Mouse (Mus musculus) E14TG2a.4 (cell line): ENCODE measurements around the gene Efemp2.

Source experiments
- H3K27me3 ChIP-seq: 2 replicates; pipeline ENCODE4 v1.6.1; 2014; ENCODE audit warnings: low read length, control low read depth; ENCODE audit not compliant: insufficient read depth
- H3K36me3 ChIP-seq: 2 replicates; pipeline ENCODE4 v1.6.1; 2014; ENCODE audit warnings: low read length, control low read depth; ENCODE audit not compliant: insufficient read depth
- H3K4me1 ChIP-seq: replicated peaks from 2 replicates; pipeline ENCODE4 v1.6.1; 2014; ENCODE audit warnings: low read depth, low read length, control low read depth
- H3K4me3 ChIP-seq: replicated peaks from 2 replicates; pipeline ENCODE4 v1.5.1; 2014; ENCODE audit warnings: mild to moderate bottlenecking, low read length
- H3K9me3 ChIP-seq: 2 replicates; pipeline ENCODE4 v1.6.1; 2014; ENCODE audit warnings: low read length, control low read depth
- CTCF ChIP-seq: conservative IDR thresholded peaks from 2 replicates; pipeline ENCODE4 v1.5.1; 2014; ENCODE audit warnings: low read length
- NANOG ChIP-seq: IDR thresholded peaks from 2 replicates; pipeline ENCODE4 v1.6.1; 2014; ENCODE audit warnings: borderline replicate concordance, low read length, mixed read lengths
- POU5F1 ChIP-seq: IDR thresholded peaks from 2 replicates; pipeline ENCODE4 v1.6.1; 2014; ENCODE audit warnings: low read length, borderline replicate concordance

The Efemp2 gene

DNA sequence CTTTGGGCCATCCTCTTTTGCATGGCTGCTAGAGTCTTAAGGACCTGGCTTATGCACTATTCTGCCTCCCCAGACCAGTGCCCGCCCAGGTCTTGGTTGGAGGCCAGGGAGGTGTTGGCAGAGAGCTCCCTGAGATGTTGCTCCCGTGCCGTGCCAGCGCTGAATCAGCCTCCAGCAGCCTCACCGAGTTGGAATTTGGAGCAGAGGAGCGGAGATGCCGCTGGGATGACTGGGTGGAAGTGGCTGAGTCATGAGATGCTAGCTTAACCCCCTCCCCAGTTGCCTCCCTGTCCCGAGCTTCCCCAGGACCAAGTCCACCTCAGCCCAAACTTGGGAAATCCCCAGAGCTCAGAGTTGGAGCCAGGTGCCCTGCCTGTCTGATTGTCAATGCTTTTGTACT, 43.9 kb upstream of the Efemp2 start:
- TF ChIP-seq NANOG, result no peak
- TF ChIP-seq POU5F1, result no peak
- no peak for TF ChIP-seq CTCF
- Histone ChIP-seq H3K27me3 (peaks cover 15% of the 10 kb centered on the region), H3K36me3 (peaks cover 16% of the 10 kb centered on the region), H3K4me1 (peaks cover 42% of the 10 kb centered on the region), H3K9me3 (no peaks in the 10 kb centered on the region), H3K4me3 (no peak overlapping the region)

DNA sequence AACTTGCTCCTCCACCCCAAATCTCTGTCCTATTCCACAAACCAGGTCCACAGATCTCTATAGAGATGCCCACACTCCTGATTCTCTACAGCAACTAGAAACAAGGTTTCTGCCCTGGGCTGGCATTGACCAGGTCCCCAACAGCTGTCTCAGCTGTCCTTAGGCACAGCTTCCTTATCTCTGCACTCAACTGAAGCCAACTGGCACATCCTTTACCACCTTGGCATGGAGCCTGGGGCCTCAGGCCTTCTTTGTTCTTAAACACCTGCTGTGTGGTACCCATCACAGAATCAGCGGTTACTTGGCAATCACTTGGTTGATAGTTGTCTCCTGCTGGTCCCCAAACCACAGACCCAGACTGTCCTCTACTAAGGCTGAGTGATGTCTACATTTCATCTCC, 43.3 kb upstream of the Efemp2 start:
- TF ChIP-seq NANOG, result no peak
- no peak for TF ChIP-seq CTCF
- no peak for TF ChIP-seq POU5F1
- Histone ChIP-seq H3K27me3 (peaks cover 20% of the 10 kb centered on the region), H3K9me3 (no peaks in the 10 kb centered on the region), H3K36me3 (peaks cover 16% of the 10 kb centered on the region), H3K4me1 (peaks cover 42% of the 10 kb centered on the region), H3K4me3 (no peak overlapping the region)

DNA sequence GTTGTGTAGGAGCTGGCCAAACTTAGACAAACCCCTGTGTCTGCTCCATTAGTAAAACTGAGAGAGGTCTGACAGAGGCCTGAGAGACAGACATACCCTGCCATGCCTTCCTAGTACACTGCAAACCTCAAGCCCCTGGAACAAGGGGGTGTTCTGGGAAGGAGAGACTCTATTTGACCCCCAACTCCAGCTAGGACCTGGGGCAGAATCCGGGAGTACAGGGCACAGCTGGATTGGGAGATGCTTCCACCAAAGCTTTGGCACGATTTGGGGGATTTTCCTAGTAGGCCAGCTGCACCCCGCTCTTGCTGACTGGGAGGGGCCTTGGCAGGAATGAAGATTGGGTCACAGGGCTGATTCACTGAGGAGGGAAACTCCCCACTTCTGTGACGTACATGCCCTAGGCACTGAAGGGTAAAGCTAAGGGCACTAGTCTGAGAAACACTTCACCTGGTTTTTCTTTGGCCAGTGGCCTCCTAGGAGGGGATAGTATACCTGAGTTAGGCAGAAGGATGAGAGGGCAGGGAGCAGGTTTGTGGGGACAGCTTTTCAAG, 41.8 kb upstream of the Efemp2 start:
- Histone ChIP-seq H3K36me3 (peaks cover 4% of the 10 kb centered on the region), H3K4me3 (no peak overlapping the region), H3K9me3 (no peaks in the 10 kb centered on the region), H3K27me3 (peaks cover 24% of the 10 kb centered on the region), H3K4me1 (peaks cover 27% of the 10 kb centered on the region)
- TF ChIP-seq NANOG, result no peak
- no peak for TF ChIP-seq POU5F1
- no peak for TF ChIP-seq CTCF

DNA sequence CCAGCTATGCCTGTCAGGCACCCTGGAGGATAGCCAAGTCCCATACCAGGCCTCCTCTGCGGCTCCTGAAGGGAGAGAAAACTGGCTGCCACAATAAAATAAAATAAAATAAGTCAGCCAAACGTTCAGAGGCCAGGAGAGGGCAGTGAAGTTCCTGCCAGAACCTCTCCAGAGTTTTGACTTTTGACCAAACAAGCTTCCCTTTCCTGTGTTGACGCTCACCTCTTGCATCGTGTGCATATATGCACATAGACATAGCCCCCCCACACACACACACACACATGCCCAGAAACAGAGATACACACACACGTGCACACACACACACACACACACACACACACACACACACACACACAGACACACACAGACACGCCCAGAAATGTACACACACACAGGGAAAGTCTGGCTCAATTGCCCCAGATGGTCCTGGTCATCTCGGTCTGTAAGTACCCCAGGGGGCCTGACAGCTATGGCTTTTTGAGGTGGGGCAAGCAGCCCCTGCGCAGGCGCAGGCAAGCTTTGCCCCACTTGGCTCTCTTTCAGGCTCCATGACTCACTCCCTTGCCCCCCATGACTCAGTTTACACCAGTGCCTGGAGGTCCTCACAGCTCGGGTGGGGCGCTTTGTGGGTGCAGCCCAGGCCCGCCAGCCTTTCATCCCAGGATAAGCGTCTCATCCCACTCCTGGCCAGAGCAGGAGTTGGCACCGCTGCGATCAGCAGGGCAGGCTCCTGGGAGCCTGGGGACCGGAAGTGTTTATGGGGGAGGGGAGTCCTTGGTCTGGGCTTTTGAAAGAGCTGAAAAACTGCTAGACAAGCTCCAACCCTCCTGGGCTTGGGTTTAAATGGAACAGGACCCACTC, 40.5 kb upstream of the Efemp2 start:
- H3K27me3 ChIP-seq, result peaks cover 29% of the 10 kb centered on the region
- peak overlapping the region; percentile 74 for H3K4me3 ChIP-seq
- no peaks in the 10 kb centered on the region for H3K36me3 ChIP-seq
- TF ChIP-seq CTCF, result no peak
- TF ChIP-seq POU5F1, result no peak
- no peak for TF ChIP-seq NANOG
- no peaks in the 10 kb centered on the region for H3K9me3 ChIP-seq
- peaks cover 19% of the 10 kb centered on the region for H3K4me1 ChIP-seq

DNA sequence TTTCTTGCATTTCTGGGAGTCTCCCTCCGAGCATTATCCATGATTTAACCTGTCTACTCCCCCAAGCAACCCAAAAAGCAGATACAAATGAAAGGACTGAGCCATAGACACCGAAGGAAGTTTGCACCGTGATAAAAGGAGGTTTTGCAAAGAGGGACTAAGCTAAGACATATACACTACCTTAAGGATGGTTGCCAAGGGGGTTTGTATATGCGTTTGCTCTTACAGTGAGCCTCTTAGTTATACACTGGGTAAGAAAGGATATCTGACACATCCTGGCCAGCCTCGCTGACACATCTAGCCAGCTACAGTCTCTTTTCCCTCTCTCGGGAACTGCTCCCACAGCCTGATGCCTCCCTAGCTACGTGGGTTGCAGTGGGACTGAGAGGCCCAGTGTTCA, 39.8 kb upstream of the Efemp2 start:
- Histone ChIP-seq H3K9me3 (no peaks in the 10 kb centered on the region), H3K4me3 (peak overlapping the region; percentile 74), H3K4me1 (peaks cover 19% of the 10 kb centered on the region), H3K36me3 (no peaks in the 10 kb centered on the region), H3K27me3 (peaks cover 29% of the 10 kb centered on the region)
- TF ChIP-seq CTCF, result no peak
- no peak for TF ChIP-seq POU5F1
- TF ChIP-seq NANOG, result no peak

DNA sequence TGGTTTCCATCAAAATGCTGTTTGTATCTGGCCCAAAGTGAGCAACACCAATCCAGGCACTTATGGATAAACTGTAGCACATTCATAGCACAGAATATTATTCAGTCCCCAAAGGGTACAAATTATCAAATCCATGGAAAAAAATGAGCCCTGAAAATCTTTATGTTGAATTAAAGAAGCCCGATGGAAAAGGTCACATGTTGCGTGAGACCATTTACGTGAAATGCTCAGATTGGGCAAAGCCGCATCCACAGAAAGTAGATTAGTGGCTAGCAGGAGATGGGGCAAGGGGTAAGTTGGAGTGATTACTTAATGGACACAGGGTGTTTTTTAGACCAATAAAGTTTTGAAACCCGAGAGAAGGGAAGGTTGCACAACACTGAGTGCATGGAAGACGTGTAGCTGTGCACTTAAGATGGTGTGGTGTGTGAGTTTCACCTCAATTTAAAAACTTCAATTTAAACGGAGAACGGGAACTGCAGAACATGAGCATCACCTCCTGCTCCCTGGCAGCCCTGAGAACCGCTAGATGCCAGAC, 29.3 kb upstream of the Efemp2 start:
- H3K4me3 ChIP-seq, result no peak overlapping the region
- peaks cover 6% of the 10 kb centered on the region for H3K9me3 ChIP-seq
- H3K36me3 ChIP-seq, result no peaks in the 10 kb centered on the region
- peaks cover 52% of the 10 kb centered on the region for H3K27me3 ChIP-seq
- no peak for TF ChIP-seq POU5F1
- H3K4me1 ChIP-seq, result peaks cover 26% of the 10 kb centered on the region

DNA sequence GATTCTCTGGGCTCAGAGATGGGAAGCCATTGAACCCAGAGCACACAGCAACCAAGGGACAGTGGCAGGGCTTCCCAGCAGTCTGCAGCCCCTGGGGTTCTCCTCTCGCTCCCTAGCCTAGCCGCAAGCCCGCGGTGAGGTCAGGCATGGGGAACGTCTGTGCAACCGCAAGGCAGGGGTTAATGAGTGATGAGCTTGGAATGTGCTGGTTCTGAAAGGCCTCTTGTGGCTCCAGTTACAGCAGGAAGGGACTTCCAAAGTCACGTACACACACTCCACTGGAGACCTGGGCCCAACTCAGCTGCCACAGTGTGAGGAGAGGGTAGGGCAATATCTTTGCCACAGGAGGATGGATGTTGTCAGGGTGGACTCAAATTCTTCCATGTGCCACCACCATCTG, 28.8 kb upstream of the Efemp2 start:
- Histone ChIP-seq H3K9me3 (peaks cover 6% of the 10 kb centered on the region), H3K4me1 (peaks cover 26% of the 10 kb centered on the region), H3K27me3 (peaks cover 57% of the 10 kb centered on the region), H3K4me3 (no peak overlapping the region), H3K36me3 (no peaks in the 10 kb centered on the region)
- TF ChIP-seq CTCF (no peak), POU5F1 (no peak), NANOG (no peak)

DNA sequence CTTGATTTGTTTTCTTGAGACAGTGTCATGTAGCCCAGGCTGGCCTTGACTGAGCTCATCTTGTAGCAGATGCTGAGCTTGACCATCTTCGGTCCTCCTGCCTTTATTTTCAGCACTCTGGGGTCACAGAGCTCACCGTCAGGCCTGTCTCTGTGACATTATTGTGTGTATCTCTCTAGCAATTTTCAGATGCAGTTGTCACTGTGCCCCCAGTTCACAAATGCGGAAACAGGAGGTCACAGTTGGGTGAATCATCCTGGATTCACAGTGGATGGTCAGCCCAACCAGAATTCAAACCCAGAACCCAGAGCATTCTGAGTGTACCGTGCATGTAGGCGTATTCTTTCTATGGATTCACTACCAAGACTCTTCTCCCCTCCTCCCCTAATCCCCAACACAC, 28.0 kb upstream of the Efemp2 start:
- TF ChIP-seq POU5F1 (no peak), NANOG (no peak), CTCF (no peak)
- Histone ChIP-seq H3K36me3 (no peaks in the 10 kb centered on the region), H3K27me3 (peaks cover 65% of the 10 kb centered on the region), H3K4me3 (no peak overlapping the region), H3K4me1 (peaks cover 26% of the 10 kb centered on the region), H3K9me3 (no peaks in the 10 kb centered on the region)
